Mouse (Mus musculus) adrenal gland, postnatal 0 days (tissue): ENCODE data around the gene Nae1. TPM values are rescaled to one million over a fixed set of nuclear protein-coding genes. Genes with fewer than 3 reads are reported as not detected.

Experiments
- polyA plus RNA-seq: library from polyadenylated mRNA; unstranded; fragments of >200 nt; fragmentation: Nextera tagmentation; extraction: Ambion mirVana; gene quantifications from 2 replicates; pipeline ENCODE4 v1.2.1, GENCODE M21; 2015

Gene Nae1
- polyA plus RNA-seq, result 94.0 and 97.2 TPM in 2 replicates

DNA sequence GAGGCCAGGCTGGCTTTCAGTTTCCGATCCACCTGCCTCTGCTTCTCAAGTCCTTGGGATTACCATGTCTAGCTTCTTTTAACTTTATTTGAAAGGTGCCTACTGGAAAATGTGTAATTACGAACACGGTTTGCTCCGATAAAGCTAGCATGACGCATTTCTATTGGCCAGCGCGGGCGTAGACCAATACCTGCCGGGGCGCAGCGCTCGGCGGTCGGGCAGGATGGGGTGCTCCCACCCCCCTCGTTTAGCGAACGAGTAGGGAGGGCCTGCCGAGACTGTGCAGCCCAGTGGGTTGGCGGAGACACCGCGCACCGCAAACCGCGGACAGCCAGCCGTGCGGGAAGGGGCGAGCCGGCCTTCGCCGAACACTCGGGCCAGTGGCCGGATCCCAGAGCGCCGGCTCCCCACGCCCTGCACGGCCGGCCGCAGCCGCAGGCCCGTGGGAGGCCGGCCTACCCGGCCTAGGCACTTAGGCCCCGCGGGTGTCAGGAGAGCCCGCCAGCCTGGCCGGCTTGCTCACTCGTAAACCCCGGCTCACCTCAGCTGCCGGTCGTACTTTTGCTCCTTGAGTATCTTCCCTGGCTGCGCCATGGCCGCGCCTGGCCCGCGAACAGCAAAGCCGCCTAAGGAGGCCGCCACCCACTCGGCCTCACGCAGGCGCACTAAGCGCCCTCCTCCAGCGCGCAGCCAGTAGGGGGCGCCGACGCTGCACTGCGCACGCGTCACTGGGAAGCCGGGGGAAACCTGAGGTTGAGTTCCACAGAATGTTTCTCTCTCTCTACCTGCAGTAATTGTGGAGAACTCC is at the start of gene Nae1, which contains the start of gene Car7:
Gene Nae1, minus strand, starts transcription at position 667 of the 808 bp plus-strand sequence.
Gene Car7, plus strand, starts transcription at position 719 of the 808 bp plus-strand sequence.

DNA sequence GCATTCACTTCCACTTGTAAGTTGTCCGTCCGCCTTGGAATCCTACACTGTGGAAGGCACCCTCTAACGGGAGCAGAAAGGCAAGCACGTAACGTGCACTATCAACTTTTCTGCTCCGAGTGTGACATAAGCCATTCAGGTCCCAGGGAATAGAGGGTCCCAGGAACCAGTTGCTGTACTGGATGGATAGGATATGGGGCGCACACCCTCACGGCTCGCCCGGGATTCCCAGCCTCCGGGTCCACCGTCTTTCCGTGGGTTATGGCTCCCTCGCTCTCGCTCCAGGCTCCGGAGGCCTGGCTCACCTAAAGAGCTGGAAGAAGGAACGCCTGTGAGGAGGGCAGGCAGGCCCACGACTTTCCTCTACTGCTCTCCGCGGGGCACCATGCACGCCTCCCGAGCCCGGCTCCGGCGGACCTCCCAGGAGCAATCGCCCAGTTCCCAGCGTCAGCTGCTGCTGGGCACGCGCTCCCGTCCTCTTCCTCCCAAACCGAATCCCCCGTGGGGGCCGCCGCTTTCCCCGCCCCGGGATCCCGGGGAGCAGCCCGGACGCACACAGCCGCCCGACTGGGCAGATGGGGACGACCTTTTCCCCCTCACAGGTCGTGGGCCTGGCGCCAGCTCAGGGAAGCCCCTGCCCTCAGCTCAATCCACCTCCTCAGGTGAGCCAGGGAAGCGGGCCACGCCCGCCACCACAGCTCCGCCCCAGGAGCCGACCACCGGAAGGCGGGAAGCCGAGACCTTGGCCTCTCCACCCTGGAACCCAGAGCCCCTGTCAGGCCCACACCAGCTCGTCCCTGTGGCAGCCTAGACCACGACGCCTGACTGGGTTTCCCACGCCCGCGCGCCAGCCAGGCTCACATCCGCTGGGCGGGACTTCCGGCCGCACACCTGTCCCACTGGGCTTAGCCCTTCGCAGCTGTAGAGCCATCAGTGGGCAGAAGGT is 25.1 kb downstream of the Nae1 start, which contains the start of gene Terb1:
Gene Terb1, minus strand, starts transcription at position 850 of the 946 bp plus-strand sequence.

Other genes starting within 250 kb of the Nae1 start
- gene Cmtm2a, start 241.5 kb downstream of the Nae1 start, polyA plus RNA-seq, result 0.54 and 0.87 TPM in 2 replicates
- gene Gm45711, start 224.6 kb downstream of the Nae1 start, polyA plus RNA-seq, result 0.13 and 0.30 TPM in 2 replicates
- gene Cmtm1, start 224.5 kb downstream of the Nae1 start, polyA plus RNA-seq, result 0.43 and 0.47 TPM in 2 replicates
- gene Gm11020, start 213.1 kb downstream of the Nae1 start, polyA plus RNA-seq, result not detected in 2 replicates
- gene Cmtm2b, start 212.4 kb downstream of the Nae1 start, polyA plus RNA-seq, result 0.33 TPM in 1 of 2 replicates, not detected in the other
- gene Cmtm3, start 195.2 kb downstream of the Nae1 start, polyA plus RNA-seq, result 122 and 128 TPM in 2 replicates
- 1.3 and 1.8 TPM in 2 replicates for gene Cmtm4, start 138.8 kb downstream of the Nae1 start, polyA plus RNA-seq
- 32.6 and 39.1 TPM in 2 replicates for gene Dync1li2, start 91.6 kb downstream of the Nae1 start, polyA plus RNA-seq
- 0.08 and 0.16 TPM in 2 replicates for gene Terb1, start 24.7 kb downstream of the Nae1 start, polyA plus RNA-seq
- gene Car7, start 52 bp upstream of the Nae1 start, polyA plus RNA-seq, result 1.8 and 2.3 TPM in 2 replicates
- gene Pdp2, start 56.8 kb upstream of the Nae1 start, polyA plus RNA-seq, result 6.0 and 7.1 TPM in 2 replicates
- 1.7 and 7.7 TPM in 2 replicates for gene Cdh16, start 89.8 kb upstream of the Nae1 start, polyA plus RNA-seq
- gene Rrad, start 96.7 kb upstream of the Nae1 start, polyA plus RNA-seq, result 3.0 and 5.8 TPM in 2 replicates
- gene Ciao2b, start 107.3 kb upstream of the Nae1 start, polyA plus RNA-seq, result 70.3 and 77.3 TPM in 2 replicates
- gene Ces2a, start 199.4 kb upstream of the Nae1 start, polyA plus RNA-seq, result 3.0 and 3.2 TPM in 2 replicates